Mouse (Mus musculus) brown adipose tissue, adult 24 weeks (tissue): ENCODE data around the gene Slc5a4b. TPM values are rescaled to one million over a fixed set of nuclear protein-coding genes. Genes with fewer than 3 reads are reported as not detected.

ENCODE experiments used
- H3K27ac ChIP-seq: fragments of 200-500 bp; replicated peaks from 2 replicates; pipeline ENCODE4 v1.5.1; 2012; ENCODE audit warnings: low read depth, mild to moderate bottlenecking, low read length
- H3K4me1 ChIP-seq: fragments of 200-500 bp; 2 replicates; pipeline ENCODE4 v1.6.1; 2012; ENCODE audit warnings: low read length, mixed read lengths; ENCODE audit not compliant: control insufficient read depth, insufficient read depth, insufficient read length
- H3K4me3 ChIP-seq: fragments of 200-500 bp; 2 replicates; pipeline ENCODE4 v1.5.1; 2012; ENCODE audit warnings: low read depth, mild to moderate bottlenecking, low read length, moderate library complexity; ENCODE audit not compliant: insufficient read depth
- polyA plus RNA-seq: library from polyadenylated mRNA; stranded (reverse); fragments of >200 nt; gene quantifications from 2 replicates; pipeline ENCODE4 v1.2.4, GENCODE M21; 2012; ENCODE audit not compliant: missing spikeins, insufficient read depth, insufficient read length

Slc5a4b gene
- polyA plus RNA-seq, 1 experiment, result not detected

DNA sequence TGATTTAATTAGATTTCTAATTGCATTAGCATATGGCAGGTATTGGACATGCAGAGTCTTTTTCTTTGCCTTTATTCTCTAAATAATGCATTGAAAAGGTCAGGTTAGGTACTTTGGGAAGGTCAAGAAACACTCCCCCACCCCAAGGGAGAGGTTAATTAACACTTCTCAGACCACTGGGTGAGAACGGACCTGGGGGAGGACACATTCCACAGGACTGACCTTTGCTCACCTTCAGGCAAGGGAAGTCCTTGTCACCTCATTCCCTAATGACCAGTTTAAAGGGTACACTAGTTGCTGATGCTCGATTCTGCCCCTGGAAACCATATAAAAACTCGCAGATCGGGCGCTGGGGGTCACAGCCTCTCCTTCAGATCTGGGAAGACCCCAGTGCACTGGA lies 81.5 kb downstream of the Slc5a4b start:
- H3K4me3 ChIP-seq, result no peak overlapping the region
- no peak overlapping the region for H3K27ac ChIP-seq

DNA sequence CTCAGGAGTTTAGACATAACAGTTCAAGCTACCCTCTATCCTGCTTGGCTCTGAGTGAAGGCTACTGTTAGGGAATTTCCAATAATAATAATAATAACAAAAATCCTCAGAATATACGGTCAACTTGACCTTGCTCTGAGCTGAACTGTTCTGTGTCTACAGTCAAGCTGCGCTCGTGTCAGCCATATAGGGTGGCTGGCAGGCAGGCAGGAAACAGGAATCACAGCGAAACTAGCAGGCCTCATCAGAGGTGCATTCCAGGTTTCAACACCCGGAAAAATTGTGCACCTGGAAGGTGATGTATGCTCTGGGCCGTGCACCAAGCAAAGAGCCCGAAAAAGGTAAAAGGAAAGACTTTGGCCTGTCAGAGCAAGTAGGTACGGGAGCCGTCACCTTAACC lies 82.4 kb downstream of the Slc5a4b start:
- H3K4me3 ChIP-seq, result no peak overlapping the region
- H3K4me1 ChIP-seq, result 0 out of 2 replicates have a peak, but pooled peaks cover 3% of the 10 kb centered on the region
- no peak overlapping the region for H3K27ac ChIP-seq

More for the DNA sequence above, 81.5 kb downstream of the Slc5a4b start:
- H3K4me1 ChIP-seq, result 0 out of 2 replicates have a peak, but pooled peaks cover 3% of the 10 kb centered on the region

DNA sequence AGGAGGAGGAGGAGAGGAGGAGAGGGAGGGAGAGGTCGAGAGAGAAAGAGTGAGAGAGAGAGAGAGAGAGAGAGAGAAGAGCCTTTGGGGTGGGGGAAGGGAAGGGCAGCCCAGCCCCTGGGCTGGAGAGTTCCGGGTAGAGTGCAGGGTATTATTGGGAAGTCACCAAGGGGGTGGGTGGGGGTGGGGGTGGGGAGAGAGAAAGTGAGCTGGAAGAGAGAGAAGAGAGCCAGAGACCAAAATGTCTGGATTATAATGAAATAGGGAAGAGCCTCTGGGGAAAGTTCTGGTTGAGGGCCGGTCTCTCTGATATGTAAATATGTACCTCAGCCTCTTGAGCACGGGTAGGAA lies 82.8 kb downstream of the Slc5a4b start:
- Histone ChIP-seq H3K27ac (no peak overlapping the region), H3K4me1 (no peaks in the 10 kb centered on the region), H3K4me3 (no peak overlapping the region)

DNA sequence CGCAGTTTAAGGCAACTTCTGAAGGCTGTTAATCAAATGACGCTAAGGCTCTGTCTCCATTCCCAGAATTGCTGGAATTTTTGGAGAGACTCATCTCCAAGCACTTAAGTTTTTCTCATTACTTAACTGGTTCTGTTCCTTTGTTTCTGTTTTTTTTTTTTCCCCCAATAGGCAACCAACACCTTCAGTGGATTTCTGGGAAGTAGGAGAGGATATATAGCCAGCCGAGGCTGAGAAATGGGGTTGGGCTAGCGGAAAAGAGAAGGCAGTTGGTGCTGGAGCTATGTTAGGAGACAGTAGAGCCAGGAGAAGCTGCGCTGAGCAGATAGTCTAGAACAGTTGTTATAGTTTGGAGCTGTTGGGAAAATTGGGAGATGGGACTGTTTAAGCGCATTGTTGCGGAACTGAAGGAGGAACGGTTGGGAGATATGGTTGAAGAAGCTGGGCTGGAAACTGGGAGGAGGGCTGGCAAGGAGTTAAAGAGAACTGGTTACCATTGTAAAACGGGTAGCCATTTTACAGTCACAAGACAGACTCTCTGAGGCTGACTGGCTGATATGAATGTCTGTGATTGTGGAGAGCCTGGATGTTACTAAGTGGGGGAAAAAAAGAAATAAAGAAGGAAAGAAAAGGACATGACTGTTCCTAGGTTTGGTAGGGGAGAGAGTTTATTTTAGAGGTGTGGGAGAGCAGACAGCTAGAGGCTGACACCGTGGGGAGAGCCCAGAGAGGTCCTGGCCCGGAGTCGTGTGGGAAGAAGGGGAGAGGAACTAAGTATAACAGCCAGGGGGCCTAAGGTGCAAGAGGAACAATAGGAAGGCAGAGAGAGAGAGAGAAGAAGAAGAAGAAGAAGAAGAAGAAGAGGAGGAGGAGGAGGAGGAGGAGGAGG lies 83.4 kb downstream of the Slc5a4b start:
- Histone ChIP-seq H3K4me3 (no peak overlapping the region), H3K27ac (no peak overlapping the region), H3K4me1 (no peaks in the 10 kb centered on the region)

DNA sequence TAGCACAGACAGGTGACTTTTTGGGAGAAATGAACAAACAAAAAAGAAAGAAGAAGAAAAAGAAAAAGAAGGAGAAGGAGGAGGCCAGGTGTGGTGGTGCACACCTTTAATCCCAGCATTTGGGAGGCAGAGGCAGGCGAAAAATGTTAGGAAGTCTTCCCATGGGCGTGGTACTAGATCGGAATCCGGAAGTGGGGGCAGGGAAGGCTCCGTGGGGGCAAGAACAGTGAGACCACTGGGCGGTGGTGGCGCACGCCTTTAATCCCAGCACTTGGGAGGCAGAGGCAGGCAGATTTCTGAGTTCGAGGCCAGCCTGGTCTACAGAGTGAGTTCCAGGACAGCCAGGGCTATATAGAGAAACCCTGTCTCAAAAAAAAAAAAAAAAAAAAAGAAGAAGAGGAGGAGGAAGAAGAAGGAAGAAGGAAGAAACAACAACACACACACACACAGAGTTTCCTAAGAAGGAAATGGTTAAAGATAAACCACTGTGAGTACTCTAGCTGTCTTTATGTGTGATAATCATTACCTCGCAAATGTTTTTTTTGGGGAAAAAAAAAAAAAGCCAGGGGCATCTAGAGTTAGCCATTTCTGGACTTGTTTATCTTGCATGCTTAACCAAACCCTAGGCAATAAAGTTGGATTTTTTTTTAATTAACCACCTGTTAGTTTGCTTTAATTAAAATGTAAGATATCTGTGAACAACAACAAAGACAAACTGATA lies 85.1 kb downstream of the Slc5a4b start:
- Histone ChIP-seq H3K27ac (no peak overlapping the region), H3K4me1 (no peaks in the 10 kb centered on the region), H3K4me3 (no peak overlapping the region)

DNA sequence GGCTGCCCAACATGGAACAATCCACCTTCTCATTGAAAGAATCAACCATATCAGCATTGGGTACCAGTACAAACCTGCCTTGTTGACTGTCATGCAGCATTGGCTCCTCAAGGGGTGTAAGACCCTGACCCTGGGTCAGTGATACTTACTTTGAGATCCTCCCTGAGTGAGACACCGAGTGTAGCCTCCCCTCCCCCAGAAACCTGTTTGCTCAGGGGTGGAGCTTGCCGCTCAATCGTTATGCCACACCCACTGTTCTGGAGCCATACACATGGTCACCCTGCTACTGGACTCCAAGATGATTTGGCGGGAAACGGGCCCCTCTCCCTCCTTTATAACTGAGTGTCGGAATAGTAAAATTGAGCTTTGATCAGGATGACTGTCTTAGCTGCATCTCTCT lies 86.8 kb downstream of the Slc5a4b start:
- H3K27ac ChIP-seq, result no peak overlapping the region
- H3K4me3 ChIP-seq, result no peak overlapping the region
- no peaks in the 10 kb centered on the region for H3K4me1 ChIP-seq

DNA sequence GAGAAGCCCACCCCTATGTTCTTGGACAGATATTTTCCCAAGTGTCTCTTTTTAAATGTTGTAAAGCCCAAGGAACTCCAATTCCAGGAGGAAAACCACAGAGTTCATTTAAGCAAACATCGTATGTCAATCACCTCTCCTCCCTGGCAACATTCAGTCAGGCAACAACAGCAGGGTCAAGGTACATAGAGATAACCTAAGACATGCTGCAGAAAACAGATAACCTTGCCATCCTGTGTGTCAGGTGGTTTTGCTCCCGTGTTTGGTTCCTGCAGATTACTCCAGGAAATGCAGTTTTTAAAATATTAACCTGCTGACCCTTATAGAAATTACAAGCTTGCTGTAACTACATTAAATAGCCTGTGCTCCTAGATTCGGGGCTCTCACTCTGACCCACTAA lies 89.0 kb downstream of the Slc5a4b start:
- Histone ChIP-seq H3K4me3 (no peak overlapping the region), H3K4me1 (no peaks in the 10 kb centered on the region), H3K27ac (no peak overlapping the region)

DNA sequence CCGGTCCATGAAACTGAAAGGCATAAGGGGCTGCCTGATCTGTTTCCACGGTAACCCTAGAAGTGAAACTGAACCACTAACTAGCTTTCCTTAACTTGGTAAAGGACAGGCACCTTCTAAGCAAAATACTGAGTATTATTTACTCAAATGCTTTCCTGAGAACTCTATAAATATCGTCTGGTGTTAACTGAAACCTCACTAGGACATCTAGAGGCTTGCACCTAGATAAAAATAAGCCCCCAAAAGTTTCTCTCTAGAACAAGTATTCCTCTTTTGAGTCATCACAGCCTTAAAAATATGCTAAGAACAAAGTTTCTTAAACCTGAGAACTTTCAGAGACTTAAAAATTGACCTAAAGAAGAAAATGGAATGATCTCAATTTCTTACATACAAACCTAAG lies 93.9 kb downstream of the Slc5a4b start:
- H3K4me3 ChIP-seq, result no peak overlapping the region
- no peak overlapping the region for H3K27ac ChIP-seq
- no peaks in the 10 kb centered on the region for H3K4me1 ChIP-seq

DNA sequence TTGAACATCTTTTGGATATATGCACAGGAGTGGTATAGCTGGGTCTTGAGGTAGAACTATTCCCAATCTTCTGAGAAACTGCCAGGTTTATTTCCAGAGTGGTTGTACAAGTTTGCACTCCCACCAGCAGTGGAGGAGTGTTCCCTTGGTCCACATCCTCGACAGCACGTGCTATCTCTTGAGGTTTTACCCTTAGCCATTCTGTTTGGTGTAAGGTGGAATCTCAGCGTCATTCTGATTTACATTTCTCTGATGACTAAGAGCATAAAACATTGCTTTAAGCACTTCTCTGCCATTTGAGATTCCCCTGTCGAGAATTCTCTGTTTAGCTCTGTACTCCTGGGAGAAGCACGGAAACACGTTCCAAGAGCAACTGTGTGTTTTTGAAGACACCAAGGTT lies 97.8 kb downstream of the Slc5a4b start:
- Histone ChIP-seq H3K4me3 (no peak overlapping the region), H3K27ac (no peak overlapping the region), H3K4me1 (no peaks in the 10 kb centered on the region)

DNA sequence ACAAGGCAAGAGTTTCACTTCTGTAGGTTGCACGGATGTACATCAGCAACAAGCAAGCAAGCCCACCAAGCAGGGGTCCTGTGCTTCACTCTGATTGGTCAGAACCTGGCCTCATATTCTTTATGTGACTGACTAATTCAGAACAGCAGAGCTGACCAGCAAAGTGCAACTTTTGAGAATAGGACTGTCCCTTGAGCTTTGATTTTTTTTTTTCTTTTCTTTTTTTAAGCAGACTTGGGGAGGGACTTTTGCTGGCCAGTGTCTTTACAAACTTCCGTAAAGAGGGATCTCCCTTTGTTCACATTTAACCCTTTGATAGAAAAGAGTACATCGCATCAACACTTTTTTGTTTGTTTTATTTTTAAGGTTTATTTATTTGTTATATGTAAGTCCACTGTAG lies 100.9 kb downstream of the Slc5a4b start:
- no peak overlapping the region for H3K4me3 ChIP-seq
- H3K4me1 ChIP-seq, result no peaks in the 10 kb centered on the region
- H3K27ac ChIP-seq, result no peak overlapping the region

Other genes with a start within 250 kb of the Slc5a4b start
- not detected in 2 replicates for gene Derl3, start 217.5 kb downstream of the Slc5a4b start, polyA plus RNA-seq
- 27.2 and 35.3 TPM in 2 replicates for gene Smarcb1, start 189.3 kb downstream of the Slc5a4b start, polyA plus RNA-seq
- 3,122 and 3,143 TPM in 2 replicates for gene Chchd10, start 177.8 kb downstream of the Slc5a4b start, polyA plus RNA-seq
- 4.1 and 7.6 TPM in 2 replicates for gene Mmp11, start 174.5 kb downstream of the Slc5a4b start, polyA plus RNA-seq
- gene Gm867, start 170.3 kb downstream of the Slc5a4b start, polyA plus RNA-seq, result not detected in 2 replicates
- gene Vpreb3, start 167.9 kb downstream of the Slc5a4b start, polyA plus RNA-seq, result not detected in 2 replicates
- gene Gm5134, start 156.4 kb downstream of the Slc5a4b start, polyA plus RNA-seq, result not detected in 2 replicates
- 1.6 and 1.9 TPM in 2 replicates for gene Zfp280b, start 78.3 kb downstream of the Slc5a4b start, polyA plus RNA-seq
- gene Slc5a4a, start 36.5 kb upstream of the Slc5a4b start, polyA plus RNA-seq, result not detected in 2 replicates
- gene Prmt2, start 126.9 kb upstream of the Slc5a4b start, polyA plus RNA-seq, result 11.6 and 14.1 TPM in 2 replicates
- 263 and 317 TPM in 2 replicates for gene S100b, start 142.9 kb upstream of the Slc5a4b start, polyA plus RNA-seq
- 15.9 TPM in 2 replicates for gene Dip2a, start 234.3 kb upstream of the Slc5a4b start, polyA plus RNA-seq